In the genomic region with DNA sequence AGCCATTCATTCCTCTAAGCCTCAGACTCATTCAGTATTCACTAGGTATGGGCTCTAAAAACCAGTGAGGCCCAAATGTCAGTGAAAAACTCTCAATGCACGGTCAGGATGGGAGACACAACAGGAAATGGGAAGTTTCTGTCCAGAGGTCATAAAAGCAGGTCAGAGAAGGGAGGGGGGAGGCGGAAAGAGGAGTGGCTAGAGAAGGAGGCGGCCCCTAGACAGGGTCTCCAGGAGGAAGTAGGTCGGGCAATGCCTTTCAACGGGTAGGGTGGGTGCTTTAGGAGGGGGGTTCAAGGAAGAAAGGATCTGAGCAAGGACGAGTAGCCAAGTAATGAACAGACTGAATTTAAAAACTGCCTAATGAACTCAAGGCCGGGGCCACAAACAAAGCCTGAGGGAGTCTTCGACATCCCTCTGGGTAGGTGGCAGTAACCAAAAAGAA, we compare ENCODE assay signal across 8 mouse cellular contexts. TPM values are rescaled to one million over a fixed set of nuclear protein-coding genes. Genes with fewer than 3 reads are reported as not detected.
A peak's percentile ranks its signal among the peaks of the same experiment; 100 is the strongest.
DNase-seq lines count a peak whose midpoint lies in the region; ATAC-seq and TF ChIP-seq lines count a peak whose summit lies in the region.

No protein-coding gene starts in this region.

- no peaks in the 10 kb centered on the region for H3K9me3 ChIP-seq in midbrain, embryonic 11.5 days (ENCODE audit: control insufficient read depth, low read length)
- H3K9me3 ChIP-seq in midbrain, embryonic 16.5 days (replicated peaks; ENCODE audit: control insufficient read depth, low read length, poor library complexity, severe bottlenecking) = no peaks in the 10 kb centered on the region
- no peaks in the 10 kb centered on the region for H3K9me3 ChIP-seq in forebrain, embryonic 15.5 days
- no peaks in the 10 kb centered on the region for H3K9me3 ChIP-seq in liver, embryonic 14.5 days (ENCODE audit: control insufficient read depth, low read length)

- ATAC-seq in midbrain, embryonic 11.5 days (ENCODE audit: low FRiP score) = peak; percentile 30; the same call in 1 of the 2 replicates
- no peak for ATAC-seq in midbrain, embryonic 16.5 days
- ATAC-seq in forebrain, embryonic 15.5 days (replicated peaks) = no peak
- peak; percentile 12 for ATAC-seq in inflammation-experienced regulatory T-cells, adult 6 months
- peak; percentile 70 for ATAC-seq in liver, embryonic 14.5 days (ENCODE audit: insufficient read depth)
- 0 out of 2 replicates have a peak, but pooled peaks have one; percentile 13 for ATAC-seq in neutrophil, adult 5-6 weeks (ENCODE audit: extremely low read depth, insufficient number of reproducible peaks, low FRiP score, poor library complexity, severe bottlenecking)
- no peak for ATAC-seq in erythroid progenitor cell, adult 5-6 weeks (replicated peaks; ENCODE audit: low FRiP score, poor library complexity, severe bottlenecking)

- 0 out of 2 replicates have a peak, but pooled peaks cover 4% of the 10 kb centered on the region for H3K4me1 ChIP-seq in midbrain, embryonic 11.5 days (ENCODE audit: control insufficient read depth, insufficient read depth, low read length)
- no peaks in the 10 kb centered on the region for H3K4me1 ChIP-seq in midbrain, embryonic 16.5 days (ENCODE audit: control insufficient read depth, insufficient read depth, low read length)
- H3K4me1 ChIP-seq in forebrain, embryonic 15.5 days = peaks cover 3% of the 10 kb centered on the region; the same call in 1 of the 2 replicates
- H3K4me1 ChIP-seq in liver, embryonic 14.5 days (replicated peaks; ENCODE audit: control insufficient read depth in 2 of 2, insufficient read depth in 2 of 2, low read length in 1 of 2) = peaks cover 3 to 19% of the 10 kb centered on the region in 2 experiments; a peak in 3 of 4 replicates

- no peak overlapping the region for H3K27ac ChIP-seq in midbrain, embryonic 11.5 days (ENCODE audit: low read depth, low read length)
- no peak overlapping the region for H3K27ac ChIP-seq in midbrain, embryonic 16.5 days (ENCODE audit: low read length)
- H3K27ac ChIP-seq in forebrain, embryonic 15.5 days (replicated peaks) = peak overlapping the region; percentile 48; the same call in 1 of the 2 replicates
- no peak overlapping the region for H3K27ac ChIP-seq in liver, embryonic 14.5 days

- H3K9ac ChIP-seq in midbrain, embryonic 11.5 days (ENCODE audit: low read length) = peak overlapping the region; percentile 44; the same call in 1 of the 2 replicates
- H3K9ac ChIP-seq in midbrain, embryonic 16.5 days (ENCODE audit: low read depth, low read length) = no peak overlapping the region
- H3K9ac ChIP-seq in forebrain, embryonic 15.5 days (replicated peaks) = no peak overlapping the region
- H3K9ac ChIP-seq in liver, embryonic 14.5 days (replicated peaks) = peak overlapping the region; percentile 51

- peak; percentile 91 for DNase-seq in midbrain, embryonic 11.5 days (ENCODE audit: low spot score, missing footprints)
- no peak for DNase-seq in liver, embryonic 14.5 days (ENCODE audit: low read depth in 3 of 3, low spot score in 3 of 3)
- DNase-seq in urinary bladder, adult 18-20 months (ENCODE audit: low spot score in 2 of 2) = no peak

- H3K27me3 ChIP-seq in midbrain, embryonic 11.5 days (ENCODE audit: control insufficient read depth, insufficient read depth, low read length) = no peaks in the 10 kb centered on the region
- H3K27me3 ChIP-seq in midbrain, embryonic 16.5 days (ENCODE audit: control insufficient read depth, insufficient read depth, low read depth, low read length) = no peaks in the 10 kb centered on the region
- H3K27me3 ChIP-seq in forebrain, embryonic 15.5 days = no peaks in the 10 kb centered on the region
- no peaks in the 10 kb centered on the region for H3K27me3 ChIP-seq in liver, embryonic 14.5 days (ENCODE audit: control insufficient read depth, insufficient read depth, low read length)

- no peak for TF ChIP-seq EP300 in liver, embryonic 14.5 days (IDR thresholded peaks at IDR 0.05; ENCODE audit: low read depth)

- H3K4me2 ChIP-seq in midbrain, embryonic 11.5 days = peak overlapping the region; percentile 22
- H3K4me2 ChIP-seq in midbrain, embryonic 16.5 days (ENCODE audit: low read length) = no peak overlapping the region
- H3K4me2 ChIP-seq in forebrain, embryonic 15.5 days (replicated peaks) = peak overlapping the region; percentile 3; the same call in 1 of the 2 replicates
- peak overlapping the region; percentile 64 for H3K4me2 ChIP-seq in liver, embryonic 14.5 days (ENCODE audit: low read depth)

- H3K36me3 ChIP-seq in midbrain, embryonic 11.5 days (ENCODE audit: control insufficient read depth, insufficient read depth, low read length) = no peaks in the 10 kb centered on the region
- no peaks in the 10 kb centered on the region for H3K36me3 ChIP-seq in midbrain, embryonic 16.5 days (ENCODE audit: control insufficient read depth, insufficient read depth, low read length)
- no peaks in the 10 kb centered on the region for H3K36me3 ChIP-seq in forebrain, embryonic 15.5 days
- H3K36me3 ChIP-seq in liver, embryonic 14.5 days (replicated peaks; ENCODE audit: control insufficient read depth, insufficient read depth, low read depth) = no peaks in the 10 kb centered on the region

- no peak for TF ChIP-seq CTCF in liver, embryonic 14.5 days (IDR thresholded peaks at IDR 0.05; ENCODE audit: low read depth)

- H3K4me3 ChIP-seq in midbrain, embryonic 11.5 days (ENCODE audit: low read depth, low read length) = no peak overlapping the region
- no peak overlapping the region for H3K4me3 ChIP-seq in midbrain, embryonic 16.5 days (ENCODE audit: low read depth, low read length)
- no peak overlapping the region for H3K4me3 ChIP-seq in forebrain, embryonic 15.5 days
- peak overlapping the region; percentile 6 to 12 for H3K4me3 ChIP-seq in liver, embryonic 14.5 days (ENCODE audit: insufficient read depth in 1 of 2, low read depth in 2 of 2, low read length in 2 of 2)

- 15% methylated on average over 8 of the region's 8 CpGs for WGBS in midbrain, embryonic 11.5 days
- 16% methylated on average over 8 of the region's 8 CpGs for WGBS in midbrain, embryonic 16.5 days
- 12% methylated on average over 8 of the region's 8 CpGs for WGBS in forebrain, embryonic 15.5 days
- WGBS in liver, embryonic 14.5 days (ENCODE audit: insufficient replicate concordance) = 5% methylated on average over 8 of the region's 8 CpGs

RNA-seq across cellular contexts. Expression of a gene that starts 17.1 kb away (rescaled TPM):
- polyA plus RNA-seq in midbrain, embryonic 11.5 days (2014; fragmentation: Nextera tagmentation; extraction: Ambion mirVana) = 0.21 TPM in 1 of 2 replicates, not detected in the other
- polyA plus RNA-seq in midbrain, embryonic 16.5 days (2015; fragmentation: Nextera tagmentation; extraction: Ambion mirVana) = not detected in 2 replicates
- not detected in 2 replicates for polyA plus RNA-seq in forebrain, embryonic 15.5 days (2015; fragmentation: Nextera tagmentation; extraction: Ambion mirVana)
- not detected for polyA plus RNA-seq in inflammation-experienced regulatory T-cells, adult 6 months (2017; shearing (Covaris generic))
- 0.10 TPM in 1 of 2 replicates, not detected in the other for polyA plus RNA-seq in liver, embryonic 14.5 days (2012; rRNA removed)
- not detected in 2 replicates for polyA plus RNA-seq in liver, embryonic 14.5 days (2014; fragmentation: Nextera tagmentation; extraction: Ambion mirVana)
- not detected in 2 replicates for total RNA-seq in neutrophil, adult 5-6 weeks (2017)
- not detected in 2 replicates for total RNA-seq in erythroid progenitor cell, adult 5-6 weeks (2015; ENCODE audit: low replicate concordance)
- total RNA-seq in erythroid progenitor cell, adult 5-6 weeks (2017; ENCODE audit: low replicate concordance) = not detected in 2 replicates

RNA-seq across cellular contexts. Expression of a gene that starts 19.6 kb away (rescaled TPM):
- polyA plus RNA-seq in midbrain, embryonic 11.5 days (2014; fragmentation: Nextera tagmentation; extraction: Ambion mirVana) = 45.1 and 46.8 TPM in 2 replicates
- polyA plus RNA-seq in midbrain, embryonic 16.5 days (2015; fragmentation: Nextera tagmentation; extraction: Ambion mirVana) = 37.8 and 40.7 TPM in 2 replicates
- polyA plus RNA-seq in forebrain, embryonic 15.5 days (2015; fragmentation: Nextera tagmentation; extraction: Ambion mirVana) = 62.5 and 63.7 TPM in 2 replicates
- 100 to 1,000 TPM in 2 of 3 experiments, 10 to 100 TPM in 1; 72.2 to 131 (median 109) TPM for polyA plus RNA-seq in inflammation-experienced regulatory T-cells, adult 6 months (2017; shearing (Covaris generic))
- polyA plus RNA-seq in liver, embryonic 14.5 days (2012; rRNA removed) = 152 and 218 TPM in 2 replicates
- 177 and 188 TPM in 2 replicates for polyA plus RNA-seq in liver, embryonic 14.5 days (2014; fragmentation: Nextera tagmentation; extraction: Ambion mirVana)
- 3.7 and 5.9 TPM in 2 replicates for total RNA-seq in neutrophil, adult 5-6 weeks (2017)
- 101 and 133 TPM in 2 replicates for total RNA-seq in erythroid progenitor cell, adult 5-6 weeks (2015; ENCODE audit: low replicate concordance)
- total RNA-seq in erythroid progenitor cell, adult 5-6 weeks (2017; ENCODE audit: low replicate concordance) = 108 and 151 TPM in 2 replicates

RNA-seq across cellular contexts. Expression of a gene that starts 40.2 kb away (rescaled TPM):
- 0.52 and 0.84 TPM in 2 replicates for polyA plus RNA-seq in midbrain, embryonic 11.5 days (2014; fragmentation: Nextera tagmentation; extraction: Ambion mirVana)
- 0.46 and 0.89 TPM in 2 replicates for polyA plus RNA-seq in midbrain, embryonic 16.5 days (2015; fragmentation: Nextera tagmentation; extraction: Ambion mirVana)
- polyA plus RNA-seq in forebrain, embryonic 15.5 days (2015; fragmentation: Nextera tagmentation; extraction: Ambion mirVana) = 0.83 and 1.00 TPM in 2 replicates
- polyA plus RNA-seq in inflammation-experienced regulatory T-cells, adult 6 months (2017; shearing (Covaris generic)) = not detected
- not detected in 2 replicates for polyA plus RNA-seq in liver, embryonic 14.5 days (2012; rRNA removed)
- not detected in 2 replicates for polyA plus RNA-seq in liver, embryonic 14.5 days (2014; fragmentation: Nextera tagmentation; extraction: Ambion mirVana)
- total RNA-seq in neutrophil, adult 5-6 weeks (2017) = 1.1 and 1.5 TPM in 2 replicates
- 1.1 TPM in 1 of 2 replicates, not detected in the other for total RNA-seq in erythroid progenitor cell, adult 5-6 weeks (2015; ENCODE audit: low replicate concordance)
- 0.23 and 0.26 TPM in 2 replicates for total RNA-seq in erythroid progenitor cell, adult 5-6 weeks (2017; ENCODE audit: low replicate concordance)

RNA-seq across cellular contexts. Expression of a gene that starts 45.9 kb away (rescaled TPM):
- 1,614 and 1,690 TPM in 2 replicates for polyA plus RNA-seq in midbrain, embryonic 11.5 days (2014; fragmentation: Nextera tagmentation; extraction: Ambion mirVana)
- 1,403 and 1,446 TPM in 2 replicates for polyA plus RNA-seq in midbrain, embryonic 16.5 days (2015; fragmentation: Nextera tagmentation; extraction: Ambion mirVana)
- 1,627 and 1,637 TPM in 2 replicates for polyA plus RNA-seq in forebrain, embryonic 15.5 days (2015; fragmentation: Nextera tagmentation; extraction: Ambion mirVana)
- 1,000 to 10,000 TPM in 1 of 3 experiments, 100 to 1,000 TPM in 2; 939 to 1,028 (median 983) TPM for polyA plus RNA-seq in inflammation-experienced regulatory T-cells, adult 6 months (2017; shearing (Covaris generic))
- 287 and 369 TPM in 2 replicates for polyA plus RNA-seq in liver, embryonic 14.5 days (2012; rRNA removed)
- polyA plus RNA-seq in liver, embryonic 14.5 days (2014; fragmentation: Nextera tagmentation; extraction: Ambion mirVana) = 531 and 582 TPM in 2 replicates
- 535 and 559 TPM in 2 replicates for total RNA-seq in neutrophil, adult 5-6 weeks (2017)
- 200 and 204 TPM in 2 replicates for total RNA-seq in erythroid progenitor cell, adult 5-6 weeks (2015; ENCODE audit: low replicate concordance)
- total RNA-seq in erythroid progenitor cell, adult 5-6 weeks (2017; ENCODE audit: low replicate concordance) = 235 and 237 TPM in 2 replicates

RNA-seq across cellular contexts. Expression of a gene that starts 55.3 kb away (rescaled TPM):
- 97.2 and 102 TPM in 2 replicates for polyA plus RNA-seq in midbrain, embryonic 11.5 days (2014; fragmentation: Nextera tagmentation; extraction: Ambion mirVana)
- polyA plus RNA-seq in midbrain, embryonic 16.5 days (2015; fragmentation: Nextera tagmentation; extraction: Ambion mirVana) = 76.0 and 79.6 TPM in 2 replicates
- 97.9 and 99.8 TPM in 2 replicates for polyA plus RNA-seq in forebrain, embryonic 15.5 days (2015; fragmentation: Nextera tagmentation; extraction: Ambion mirVana)
- polyA plus RNA-seq in inflammation-experienced regulatory T-cells, adult 6 months (2017; shearing (Covaris generic)) = 10 to 100 TPM; 30.2 to 38.1 (median 32.6) TPM
- 27.6 and 29.9 TPM in 2 replicates for polyA plus RNA-seq in liver, embryonic 14.5 days (2012; rRNA removed)
- 44.8 and 46.4 TPM in 2 replicates for polyA plus RNA-seq in liver, embryonic 14.5 days (2014; fragmentation: Nextera tagmentation; extraction: Ambion mirVana)
- total RNA-seq in neutrophil, adult 5-6 weeks (2017) = 17.7 and 24.6 TPM in 2 replicates
- total RNA-seq in erythroid progenitor cell, adult 5-6 weeks (2015; ENCODE audit: low replicate concordance) = 15.5 and 18.4 TPM in 2 replicates
- total RNA-seq in erythroid progenitor cell, adult 5-6 weeks (2017; ENCODE audit: low replicate concordance) = 10.3 and 14.0 TPM in 2 replicates

Comparison
In these comparisons a context has a peak if more than half of its experiments do, and no peak if none do; other contexts are left out.
1. ATAC-seq: peak in midbrain, embryonic 11.5 days (single experiment), inflammation-experienced regulatory T-cells, adult 6 months (single experiment), liver, embryonic 14.5 days (single experiment) and neutrophil, adult 5-6 weeks (single experiment); none in midbrain, embryonic 16.5 days (single experiment), forebrain, embryonic 15.5 days (single experiment) and erythroid progenitor cell, adult 5-6 weeks (single experiment).
2. H3K9ac ChIP-seq: peak in midbrain, embryonic 11.5 days (single experiment) and liver, embryonic 14.5 days (single experiment); none in midbrain, embryonic 16.5 days (single experiment) and forebrain, embryonic 15.5 days (single experiment).
3. H3K4me3 ChIP-seq: peak in liver, embryonic 14.5 days (2 of 2); none in midbrain, embryonic 11.5 days (single experiment), midbrain, embryonic 16.5 days (single experiment) and forebrain, embryonic 15.5 days (single experiment).